Mouse (Mus musculus) myocyte (in vitro differentiated cells): Measurements from ENCODE around the gene Ldlrad3.

Source experiments
- CEBPB ChIP-seq: IDR thresholded peaks from 2 replicates; pipeline ENCODE4 v1.6.1; 2011; ENCODE audit warnings: mild to moderate bottlenecking, moderate library complexity; ENCODE audit not compliant: poor library complexity, insufficient read depth, severe bottlenecking
- E2F4 ChIP-seq: IDR thresholded peaks from one replicate; pipeline ENCODE4 v1.6.1; 2011; ENCODE audit warnings: mild to moderate bottlenecking, control low read depth, moderate library complexity; ENCODE audit not compliant: insufficient read depth
- MAX ChIP-seq: IDR thresholded peaks from one replicate; pipeline ENCODE4 v1.6.1; 2011; ENCODE audit warnings: low read depth, mild to moderate bottlenecking, control low read depth
- MYOD1 ChIP-seq, 3 experiments: IDR thresholded peaks; one replicate each; pipeline ENCODE4 v1.6.1; 2011; ENCODE audit warnings: control low read depth in 2 of 3, low read depth in 2 of 3, mild to moderate bottlenecking in 2 of 3, moderate library complexity in 1 of 3; ENCODE audit not compliant: insufficient read length in 2 of 3, control insufficient read depth in 1 of 3
- MYOG ChIP-seq, 3 experiments: IDR thresholded peaks; one replicate each; pipeline ENCODE4 v1.6.1; 2011; ENCODE audit warnings: control low read depth in 2 of 3, low read depth in 2 of 3, mild to moderate bottlenecking in 2 of 3; ENCODE audit not compliant: insufficient read length in 2 of 3, control insufficient read depth in 1 of 3, insufficient read depth in 1 of 3
- POLR2A ChIP-seq: IDR thresholded peaks from one replicate; pipeline ENCODE4 v1.6.1; 2011; ENCODE audit warnings: low read depth, mild to moderate bottlenecking, control low read depth, moderate library complexity; ENCODE audit not compliant: insufficient read length
- POLR2AphosphoS2 ChIP-seq: IDR thresholded peaks from one replicate; pipeline ENCODE4 v1.6.1; 2011; ENCODE audit warnings: low read depth, control low read depth; ENCODE audit not compliant: insufficient read length
- REST ChIP-seq: IDR thresholded peaks from one replicate; pipeline ENCODE4 v1.6.1; 2011; ENCODE audit warnings: mild to moderate bottlenecking, control low read depth, moderate library complexity; ENCODE audit not compliant: insufficient read depth, insufficient read length
- SRF ChIP-seq: IDR thresholded peaks from one replicate; pipeline ENCODE4 v1.6.1; 2011; ENCODE audit warnings: low read depth; ENCODE audit not compliant: control insufficient read depth, insufficient read length
- TCF12 ChIP-seq: IDR thresholded peaks from one replicate; pipeline ENCODE4 v1.6.1; 2011; ENCODE audit warnings: mild to moderate bottlenecking, control low read depth; ENCODE audit not compliant: poor library complexity, insufficient read depth, severe bottlenecking
- USF1 ChIP-seq: IDR thresholded peaks from one replicate; pipeline ENCODE4 v1.6.1; 2011; ENCODE audit warnings: low read depth, mild to moderate bottlenecking, control low read depth, moderate library complexity

- no peak for TF ChIP-seq POLR2A
- peak; percentile 10 to 76 (median 70) for TF ChIP-seq MYOD1 (IDR thresholded peaks at IDR 0.05; ENCODE audit: control insufficient read depth in 1 of 3, insufficient read length in 2 of 3, low read depth in 2 of 3)
- no peak for TF ChIP-seq TCF12
- TF ChIP-seq MAX: no peak
- no peak for TF ChIP-seq SRF
- no peak for TF ChIP-seq CEBPB
- TF ChIP-seq E2F4: no peak
- peak in 2 of 3 experiments; percentile 21 to 74 for TF ChIP-seq MYOG (IDR thresholded peaks at IDR 0.05; ENCODE audit: control insufficient read depth in 1 of 3, insufficient read depth in 1 of 3, insufficient read length in 2 of 3, low read depth in 2 of 3)
- no peak for TF ChIP-seq USF1
- TF ChIP-seq POLR2AphosphoS2: no peak
- no peak for TF ChIP-seq REST
Observed at GRCm38 (mm10) chr2:101983082-101983852, 202.9 kb downstream of the Ldlrad3 start.
